Mouse (Mus musculus): ENCODE results near the gene Zfp697.
"Not testable (repeated sequence)": the region's sequence is repeated elsewhere in the genome, so short reads cannot be mapped to it uniquely, and the experiment has no call there.

Zfp697 gene

DNA sequence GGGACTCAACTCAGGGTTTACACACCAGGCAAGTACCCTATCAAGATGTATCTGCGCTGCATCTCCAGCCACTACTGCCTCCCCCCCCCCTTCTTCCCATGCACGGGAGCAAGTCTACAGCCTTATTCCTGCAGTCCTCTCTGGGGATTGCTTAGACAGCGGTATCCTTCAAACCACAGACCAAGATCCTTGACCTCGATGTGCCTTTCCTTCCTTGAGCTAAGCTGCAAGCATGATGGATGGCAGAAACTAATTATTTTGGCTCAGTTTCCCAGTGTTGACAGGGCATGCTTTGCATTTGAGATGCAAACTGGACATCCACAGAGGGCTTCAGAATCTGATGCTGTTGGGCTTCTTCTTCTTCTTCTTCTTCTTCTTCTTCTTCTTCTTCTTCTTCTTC is 40.7 kb downstream of the Zfp697 start:
- no peak for DNase-seq (ENCODE audit: low spot score)

DNA sequence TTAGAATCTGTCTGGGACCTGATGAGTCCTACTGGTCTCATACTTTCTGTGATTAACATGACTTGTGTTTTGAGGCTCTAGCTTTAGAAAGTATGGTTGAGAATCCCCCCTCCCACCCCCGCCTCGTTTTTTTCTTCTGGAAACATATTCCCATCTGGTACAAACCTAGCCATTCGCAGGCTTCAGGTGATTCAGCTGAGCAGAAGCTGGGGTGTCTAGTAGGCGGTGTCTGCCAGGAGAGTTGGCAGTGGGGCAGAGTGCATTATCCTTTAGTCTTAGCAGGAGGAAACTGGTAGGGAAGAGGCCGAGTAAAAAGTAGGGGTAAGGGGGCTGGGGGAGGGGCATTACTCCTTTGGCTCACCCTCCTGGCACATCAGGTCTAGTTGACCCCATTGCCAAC is 44.5 kb downstream of the Zfp697 start:
- DNase-seq (ENCODE audit: low spot score), result no peak

DNA sequence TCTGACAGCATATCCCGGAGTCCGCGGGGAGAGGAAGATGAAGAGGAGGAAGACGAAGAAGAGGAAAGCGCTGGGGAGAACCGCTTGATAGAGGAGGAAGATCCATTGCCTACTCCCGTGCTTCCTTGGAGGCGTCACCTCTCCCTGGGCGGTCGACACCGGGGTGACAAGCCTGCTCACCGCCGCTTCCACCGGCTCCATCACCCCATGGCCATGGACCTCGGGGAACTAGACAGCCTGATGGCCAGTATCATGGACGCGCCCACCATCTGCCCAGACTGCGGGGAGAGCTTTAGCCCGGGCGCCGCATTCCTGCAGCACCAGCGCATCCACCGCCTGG is 45.0 kb downstream of the Zfp697 start:
- no peak for DNase-seq (ENCODE audit: low spot score)

DNA sequence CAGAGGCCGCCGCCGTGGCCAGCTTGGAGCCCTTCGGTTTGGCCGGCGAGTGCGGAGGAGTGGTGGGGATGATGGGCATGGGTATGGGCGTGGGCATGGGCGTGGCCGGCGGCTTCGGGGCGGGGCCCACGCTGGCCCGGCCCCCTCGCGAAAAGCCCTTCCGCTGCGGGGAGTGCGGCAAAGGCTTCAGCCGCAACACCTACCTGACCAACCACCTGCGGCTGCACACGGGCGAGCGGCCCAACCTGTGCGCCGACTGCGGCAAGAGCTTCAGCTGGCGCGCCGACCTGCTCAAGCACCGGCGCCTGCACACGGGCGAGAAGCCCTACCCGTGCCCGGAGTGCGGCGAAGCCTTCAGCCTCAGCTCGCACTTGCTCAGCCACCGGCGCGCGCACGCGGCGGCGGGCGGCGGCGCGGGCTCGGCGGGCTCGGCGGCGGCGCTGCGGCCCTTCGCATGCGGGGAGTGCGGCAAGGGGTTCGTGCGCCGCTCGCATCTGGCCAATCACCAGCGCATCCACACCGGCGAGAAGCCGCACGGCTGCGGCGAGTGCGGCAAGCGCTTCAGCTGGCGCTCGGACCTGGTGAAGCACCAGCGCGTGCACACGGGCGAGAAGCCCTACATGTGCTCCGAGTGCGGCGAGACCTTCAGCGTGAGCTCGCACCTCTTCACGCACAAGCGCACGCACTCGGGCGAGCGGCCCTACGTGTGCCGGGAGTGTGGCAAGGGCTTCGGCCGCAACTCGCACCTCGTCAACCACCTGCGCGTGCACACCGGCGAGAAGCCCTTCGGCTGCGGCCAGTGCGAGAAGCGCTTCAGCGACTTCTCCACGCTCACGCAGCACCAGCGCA is 45.6 kb downstream of the Zfp697 start:
- no peak for DNase-seq (ENCODE audit: low spot score)

DNA sequence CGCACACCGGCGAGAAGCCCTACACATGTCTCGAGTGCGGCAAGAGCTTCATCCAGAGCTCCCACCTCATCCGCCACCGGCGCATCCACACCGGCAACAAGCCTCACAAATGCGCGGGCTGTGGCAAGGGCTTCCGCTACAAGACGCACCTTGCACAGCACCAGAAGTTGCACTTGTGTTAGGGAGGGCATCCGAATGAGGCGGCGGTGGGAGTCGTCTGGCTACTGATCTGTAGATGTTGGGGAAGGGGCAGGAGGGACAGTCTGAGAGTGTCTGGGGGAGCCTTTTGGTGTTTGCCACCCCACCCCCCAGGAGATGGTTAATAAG is 46.2 kb downstream of the Zfp697 start:
- no peak for DNase-seq (ENCODE audit: low spot score)

DNA sequence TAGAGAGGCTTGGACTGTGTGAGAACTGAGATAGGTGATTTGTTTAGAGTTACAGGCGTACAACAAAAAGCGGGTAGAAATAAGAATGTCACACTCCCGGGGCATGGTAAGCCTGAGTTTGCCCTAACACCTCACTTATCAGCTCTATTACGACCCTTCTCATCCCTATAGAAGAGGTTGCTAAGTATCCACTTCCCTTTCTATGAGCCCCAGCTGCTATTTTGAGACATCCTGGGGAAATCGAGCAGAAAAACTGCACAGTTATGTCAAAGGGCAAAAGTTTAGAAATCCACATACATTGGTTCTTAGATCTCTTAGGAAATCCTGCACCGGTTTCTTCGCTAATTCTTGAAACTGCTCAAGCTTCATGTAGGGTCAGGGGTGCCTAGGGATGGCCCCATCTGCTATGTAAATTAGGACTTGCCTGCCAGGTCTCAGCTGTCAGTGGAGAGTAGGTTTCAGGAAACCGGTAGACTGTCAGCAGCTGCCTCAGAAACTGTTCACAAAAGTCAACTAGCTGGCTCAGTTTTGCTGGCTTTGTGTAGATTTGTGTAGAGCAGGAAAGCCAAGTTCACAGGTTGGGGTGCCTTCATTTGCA is 46.8 kb downstream of the Zfp697 start:
- DNase-seq (ENCODE audit: low spot score), result no peak

DNA sequence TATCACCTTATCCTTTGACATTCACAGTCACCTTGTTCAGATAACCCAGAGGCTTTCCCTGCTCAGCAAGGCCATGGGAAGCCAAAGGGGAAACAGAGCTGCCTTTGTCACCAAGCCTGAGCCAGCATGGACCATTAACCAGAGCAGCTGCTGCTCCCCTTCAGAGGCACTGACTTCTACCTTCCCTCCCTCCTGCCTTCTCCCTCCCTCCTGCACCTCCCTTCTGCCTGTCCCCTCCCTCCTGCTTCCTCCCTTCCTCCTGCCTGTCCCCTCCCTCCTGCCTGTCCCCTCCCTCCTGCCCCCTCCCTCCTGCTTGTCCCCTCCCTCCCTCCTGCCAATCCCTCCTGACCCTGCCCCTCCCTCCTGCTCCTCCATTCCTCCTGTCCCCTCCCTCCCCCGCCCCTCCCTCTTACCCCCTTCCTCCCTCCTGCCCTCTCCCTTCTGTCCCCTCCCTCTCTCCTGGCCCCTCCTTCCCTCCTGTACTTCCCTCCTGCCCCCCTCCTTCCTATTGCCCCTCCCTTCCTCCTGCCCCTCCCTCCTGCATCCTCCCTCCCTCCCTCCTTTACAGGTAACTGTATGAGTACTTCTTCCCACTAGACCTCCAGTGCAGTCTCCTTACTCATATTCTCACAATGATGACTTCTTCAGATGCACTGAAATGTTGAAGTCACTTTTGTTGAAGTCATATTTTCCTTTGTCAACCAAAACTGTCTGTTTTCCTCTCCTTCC is 52.0 kb downstream of the Zfp697 start:
- DNase-seq (ENCODE audit: low spot score), result no peak

DNA sequence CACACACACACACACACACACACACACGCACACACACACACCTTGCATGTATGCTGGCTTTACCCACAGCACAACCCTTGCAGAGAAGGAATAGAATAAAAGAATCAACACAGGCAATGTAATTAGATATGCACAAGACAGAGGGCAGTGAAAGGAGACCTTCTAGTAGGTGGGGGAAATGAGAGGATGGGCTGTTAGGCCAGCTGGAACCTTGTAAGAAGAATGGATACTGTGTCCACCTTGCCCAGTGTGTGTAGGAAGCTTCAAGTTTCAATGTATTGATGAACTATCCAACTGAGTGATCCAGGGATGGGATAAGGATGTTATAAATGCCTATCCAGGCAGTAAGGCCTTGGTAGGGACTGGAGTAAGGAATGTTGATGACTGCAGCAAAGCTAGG is 52.8 kb downstream of the Zfp697 start:
- DNase-seq (ENCODE audit: low spot score), result no peak

DNA sequence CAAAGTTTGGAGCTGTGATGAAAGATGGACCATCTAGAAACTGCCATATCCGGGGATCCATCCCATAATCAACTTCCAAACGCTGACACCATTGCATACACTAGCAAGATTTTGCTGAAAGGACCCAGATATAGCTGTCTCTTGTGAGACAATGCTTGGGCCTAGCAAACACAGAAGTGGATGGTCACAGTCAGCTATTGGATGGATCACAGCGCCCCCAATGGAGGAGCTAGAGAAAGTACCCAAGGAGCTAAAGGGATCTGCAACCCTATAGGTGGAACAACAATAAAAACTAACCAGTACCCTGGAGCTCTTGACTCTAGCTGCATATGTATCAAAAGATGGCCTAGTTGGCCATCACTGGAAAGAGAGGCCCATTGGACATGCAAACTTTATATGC is 60.0 kb downstream of the Zfp697 start:
- DNase-seq (ENCODE audit: low spot score), result not testable (repeated sequence)

DNA sequence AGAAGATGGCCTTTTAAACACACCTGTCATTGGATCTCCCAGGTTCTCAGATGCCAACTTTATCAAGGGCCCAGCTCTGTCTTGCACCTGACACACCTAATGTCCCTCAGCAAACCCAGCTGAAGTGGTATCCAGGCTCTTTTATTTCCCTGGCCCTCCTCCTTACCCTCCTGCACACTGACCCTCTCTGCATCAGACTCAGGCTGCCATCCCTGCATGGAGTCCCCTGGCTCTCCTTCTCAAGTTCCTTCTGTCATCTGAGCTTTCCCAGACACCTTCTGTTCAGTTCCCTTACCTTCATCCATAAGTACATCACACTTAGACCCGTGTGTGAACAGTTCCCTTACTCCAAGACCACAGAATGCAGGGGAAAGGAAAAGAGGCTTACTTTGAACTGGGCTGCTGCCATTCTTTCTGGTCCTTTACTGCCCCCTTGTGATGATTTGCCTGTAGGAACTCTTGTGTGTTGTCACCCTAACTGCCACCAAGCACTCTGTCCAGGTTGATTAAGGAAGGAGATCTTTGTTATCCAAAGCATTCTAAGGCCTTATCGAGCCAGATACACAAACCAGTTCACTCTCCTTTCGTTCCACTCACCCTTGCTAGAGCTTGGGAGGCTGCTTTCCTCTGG is 61.0 kb downstream of the Zfp697 start:
- DNase-seq (ENCODE audit: low spot score), result not testable (repeated sequence)

DNA sequence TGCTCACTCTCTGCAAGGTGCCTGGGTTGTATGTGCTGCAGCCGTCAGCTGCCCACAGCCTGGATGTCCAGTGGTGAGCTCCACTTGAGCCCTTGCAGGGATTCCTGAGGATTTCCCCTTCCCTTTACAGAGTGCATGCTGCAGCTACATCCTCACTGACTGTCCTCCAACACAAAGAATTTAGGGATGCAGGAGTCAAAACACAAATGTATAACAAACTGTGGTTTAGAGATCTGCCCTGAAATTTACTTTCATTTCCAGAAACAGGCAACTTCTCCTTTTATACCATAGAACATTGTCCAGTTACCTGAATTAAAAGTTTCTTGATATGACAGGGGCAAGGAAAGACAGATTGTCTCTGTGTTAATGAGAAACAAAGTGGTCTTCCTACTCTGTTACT is 61.7 kb downstream of the Zfp697 start:
- not testable (repeated sequence) for DNase-seq (ENCODE audit: low spot score)

DNA sequence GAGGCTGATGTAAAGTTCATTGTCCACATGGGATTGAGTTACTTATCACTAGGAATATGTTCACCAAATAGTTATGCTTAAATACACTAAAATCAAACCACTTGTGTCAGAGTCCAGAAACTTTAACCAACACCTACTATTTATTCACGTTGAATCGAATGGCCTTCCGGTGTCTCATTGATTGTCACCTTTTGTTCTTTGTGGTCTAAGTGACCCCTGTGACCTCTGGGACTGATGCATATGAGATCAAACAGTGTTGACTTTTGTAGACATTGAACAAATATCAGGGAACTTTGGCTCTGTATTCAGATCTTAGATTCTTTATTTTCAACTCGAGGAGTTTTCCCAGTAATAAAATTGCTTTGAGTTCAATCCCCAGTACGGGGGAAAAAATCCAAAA is 71.5 kb downstream of the Zfp697 start:
- not testable (repeated sequence) for DNase-seq (ENCODE audit: low spot score)

DNA sequence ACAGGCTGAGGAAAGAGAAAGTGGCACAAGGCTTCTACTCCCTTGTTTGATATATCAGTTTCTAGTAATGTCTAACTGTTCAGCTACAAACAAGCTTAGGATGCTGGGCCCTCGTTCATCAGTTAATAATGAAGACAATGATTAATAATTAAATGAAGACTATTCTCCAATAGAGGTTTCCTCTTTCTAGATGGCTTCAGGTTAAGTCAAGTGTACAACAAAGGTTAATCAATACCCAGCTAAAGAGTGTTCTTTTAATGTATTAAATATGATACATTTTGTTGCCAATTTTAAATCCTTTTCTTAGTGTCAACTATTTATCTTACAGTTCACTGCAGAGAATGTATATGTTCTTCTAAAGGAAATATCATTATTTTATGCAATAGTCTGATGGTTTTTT is 74.8 kb downstream of the Zfp697 start, which contains the start of gene Gm4450:
Gm4450 (minus strand) TSS at position 101 of the 400 bp plus-strand sequence.
- DNase-seq (ENCODE audit: low spot score), result not testable (repeated sequence)

DNA sequence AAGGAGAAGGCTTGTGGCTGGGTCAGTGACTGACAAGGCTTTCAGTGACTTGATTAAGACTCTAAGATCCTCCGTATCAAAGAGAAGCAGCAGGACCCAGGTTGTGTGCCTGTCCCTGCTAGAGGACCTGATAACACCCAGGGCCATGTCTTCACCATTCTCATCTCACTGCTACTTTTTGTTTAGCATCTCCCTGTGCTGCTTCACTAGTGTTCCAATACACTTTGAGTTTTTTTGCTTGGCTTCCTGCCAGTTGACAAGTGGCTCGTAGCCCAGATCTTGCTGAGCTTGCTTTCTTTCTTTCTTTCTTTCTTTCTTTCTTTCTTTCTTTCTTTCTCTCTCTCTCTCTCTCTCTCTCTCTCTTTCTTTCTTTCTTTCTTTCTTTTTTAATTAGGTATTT is 87.1 kb downstream of the Zfp697 start:
- not testable (repeated sequence) for DNase-seq (ENCODE audit: low spot score)

DNA sequence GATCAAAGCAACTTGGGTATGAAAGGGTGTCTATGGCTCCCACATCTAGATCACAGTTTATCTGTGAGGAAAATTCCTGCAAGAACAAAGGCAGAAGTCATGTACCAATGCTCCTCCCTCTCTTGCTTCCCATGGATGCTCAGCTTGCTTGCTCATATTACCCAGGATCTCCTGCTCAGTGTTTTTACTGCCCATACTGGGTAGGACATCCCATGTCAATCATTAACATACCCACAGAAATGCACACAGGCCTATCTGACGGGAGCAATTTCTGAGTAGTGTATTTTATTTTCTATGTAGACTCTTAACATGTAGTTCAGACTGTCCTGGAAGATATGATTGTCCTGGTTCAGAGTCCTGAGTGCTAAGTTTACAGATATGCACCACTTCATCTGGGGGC is 88.8 kb downstream of the Zfp697 start:
- not testable (repeated sequence) for DNase-seq (ENCODE audit: low spot score)

DNA sequence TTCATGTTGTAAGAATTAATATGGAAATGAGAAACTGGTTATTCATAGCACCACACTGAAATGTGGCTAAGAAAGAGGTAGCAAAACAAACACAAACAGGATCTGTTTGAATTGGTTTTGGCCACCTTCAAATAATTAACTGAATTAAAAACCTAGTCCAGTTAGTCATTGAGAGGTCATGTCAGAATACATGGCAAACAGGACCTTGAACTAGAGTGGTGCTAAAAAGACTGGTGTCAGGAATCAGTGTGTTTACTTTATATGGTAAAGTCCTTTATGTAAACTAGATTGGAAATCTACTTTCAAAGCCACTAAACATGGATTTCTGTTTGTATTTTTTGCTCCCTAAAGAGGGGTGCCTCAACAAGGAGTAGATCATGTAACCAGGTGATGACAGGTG is 89.2 kb downstream of the Zfp697 start:
- not testable (repeated sequence) for DNase-seq (ENCODE audit: low spot score)

DNA sequence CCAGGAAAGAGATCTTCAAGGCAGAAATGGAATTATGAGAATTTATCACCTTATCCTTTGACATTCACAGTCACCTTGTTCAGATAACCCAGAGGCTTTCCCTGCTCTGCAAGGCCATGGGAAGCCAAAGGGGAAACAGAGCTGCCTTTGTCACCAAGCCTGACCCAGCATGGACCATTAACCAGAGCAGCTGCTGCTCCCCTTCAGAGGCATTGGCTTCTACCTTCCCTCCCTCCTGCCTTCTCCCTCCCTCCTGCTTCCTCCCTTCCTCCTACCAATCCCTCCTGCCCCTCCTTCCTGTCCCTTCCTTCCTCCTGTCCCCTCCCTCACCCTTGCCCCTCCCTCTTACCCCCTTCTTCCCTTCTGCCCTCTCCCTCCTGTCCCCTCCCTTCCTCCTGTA is 111.9 kb downstream of the Zfp697 start:
- DNase-seq (ENCODE audit: low spot score), result not testable (repeated sequence)

DNA sequence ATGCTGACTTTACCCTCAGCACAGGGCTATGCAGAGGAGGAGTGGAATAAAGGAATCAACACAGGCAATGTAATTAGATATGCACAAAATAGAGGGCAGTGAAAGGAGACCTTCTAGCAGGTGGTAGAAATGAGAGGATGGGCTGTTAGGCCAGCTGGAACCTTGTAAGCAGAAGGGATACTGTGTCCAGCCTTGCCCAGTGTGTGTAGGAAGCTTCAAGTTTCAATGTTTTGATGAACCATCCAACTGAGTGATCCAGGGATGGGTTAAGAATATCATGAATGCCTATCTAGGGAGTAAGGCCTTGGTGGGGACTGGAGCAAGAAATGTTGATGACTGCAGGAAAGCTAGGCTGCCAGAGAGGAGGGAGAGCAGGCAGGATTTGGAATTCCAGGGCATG is 112.8 kb downstream of the Zfp697 start:
- DNase-seq (ENCODE audit: low spot score), result not testable (repeated sequence)

DNA sequence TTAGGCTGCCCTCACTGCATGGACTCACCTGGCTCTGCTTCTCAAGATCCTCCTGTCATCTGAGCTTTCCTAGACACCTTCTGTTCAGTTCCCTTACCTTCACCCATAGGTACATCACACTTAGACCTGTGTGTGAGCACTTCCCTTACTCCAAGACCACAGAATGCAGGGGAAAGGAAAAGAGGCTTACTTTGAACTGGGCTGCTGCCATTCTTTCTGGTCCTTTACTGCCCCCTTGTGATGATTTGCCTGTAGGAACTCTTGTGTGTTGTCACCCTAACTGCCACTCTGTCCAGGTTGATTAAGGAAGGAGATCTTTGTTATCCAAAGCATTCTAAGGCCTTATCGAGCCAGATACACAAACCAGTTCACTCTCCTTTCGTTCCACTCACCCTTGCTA is 114.5 kb downstream of the Zfp697 start:
- not testable (repeated sequence) for DNase-seq (ENCODE audit: low spot score)

DNA sequence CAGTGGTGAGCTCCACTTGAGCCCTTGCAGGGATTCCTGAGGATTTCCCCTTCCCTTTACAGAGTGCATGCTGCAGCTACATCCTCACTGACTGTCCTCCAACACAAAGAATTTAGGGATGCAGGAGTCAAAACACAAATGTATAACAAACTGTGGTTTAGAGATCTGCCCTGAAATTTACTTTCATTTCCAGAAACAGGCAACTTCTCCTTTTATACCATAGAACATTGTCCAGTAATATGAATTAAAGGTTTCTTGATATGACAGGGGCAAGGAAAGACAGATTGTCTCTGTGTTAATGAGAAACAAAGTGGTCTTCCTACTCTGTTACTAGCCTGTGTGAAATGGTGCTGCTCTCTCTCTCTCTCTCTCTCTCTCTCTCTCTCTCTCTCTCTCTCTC is 115.1 kb downstream of the Zfp697 start:
- not testable (repeated sequence) for DNase-seq (ENCODE audit: low spot score)

DNA sequence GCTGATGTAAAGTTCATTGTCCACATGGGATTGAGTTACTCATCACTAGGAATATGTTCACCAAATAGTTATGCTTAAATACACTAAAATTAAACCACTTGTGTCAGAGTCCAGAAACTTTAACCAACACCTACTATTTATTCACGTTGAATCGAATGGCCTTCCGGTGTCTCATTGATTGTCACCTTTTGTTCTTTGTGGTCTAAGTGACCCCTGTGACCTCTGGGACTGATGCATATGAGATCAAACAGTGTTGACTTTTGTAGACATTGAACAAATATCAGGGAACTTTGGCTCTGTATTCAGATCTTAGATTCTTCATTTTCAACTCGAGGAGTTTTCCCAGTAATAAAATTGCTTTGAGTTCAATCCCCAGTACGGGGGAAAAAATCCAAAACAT is 125.0 kb downstream of the Zfp697 start:
- not testable (repeated sequence) for DNase-seq (ENCODE audit: low spot score)

DNA sequence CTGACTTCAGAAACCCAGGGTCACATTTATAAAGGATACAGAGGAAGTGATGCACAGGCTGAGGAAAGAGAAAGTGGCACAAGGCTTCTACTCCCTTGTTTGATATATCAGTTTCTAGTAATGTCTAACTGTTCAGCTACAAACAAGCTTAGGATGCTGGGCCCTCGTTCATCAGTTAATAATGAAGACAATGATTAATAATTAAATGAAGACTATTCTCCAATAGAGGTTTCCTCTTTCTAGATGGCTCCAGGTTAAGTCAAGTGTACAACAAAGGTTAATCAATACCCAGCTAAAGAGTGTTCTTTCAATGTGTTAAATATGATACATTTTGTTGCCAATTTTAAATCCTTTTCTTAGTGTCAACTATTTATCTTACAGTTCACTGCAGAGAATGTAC is 128.2 kb downstream of the Zfp697 start, which contains the start of gene Hsd3b4:
Hsd3b4 (minus strand) TSS at position 101 of the 400 bp plus-strand sequence.
- DNase-seq (ENCODE audit: low spot score), result not testable (repeated sequence)

DNA sequence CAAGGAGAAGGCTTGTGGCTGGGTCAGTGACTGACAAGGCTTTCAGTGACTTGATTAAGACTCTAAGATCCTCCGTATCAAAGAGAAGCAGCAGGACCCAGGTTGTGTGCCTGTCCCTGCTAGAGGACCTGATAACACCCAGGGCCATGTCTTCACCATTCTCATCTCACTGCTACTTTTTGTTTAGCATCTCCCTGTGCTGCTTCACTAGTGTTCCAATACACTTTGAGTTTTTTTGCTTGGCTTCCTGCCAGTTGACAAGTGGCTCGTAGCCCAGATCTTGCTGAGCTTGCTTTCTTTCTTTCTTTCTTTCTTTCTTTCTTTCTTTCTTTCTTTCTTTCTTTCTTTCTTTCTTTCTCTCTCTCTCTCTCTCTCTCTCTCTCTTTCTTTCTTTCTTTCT is 140.5 kb downstream of the Zfp697 start:
- not testable (repeated sequence) for DNase-seq (ENCODE audit: low spot score)

All from c-Kit-positive CD71-positive TER-119-positive erythroid progenitor cells, embryonic 14.5 days (primary cell).